Comparison of ENCODE assay signal across 10 mouse cellular contexts in genomic region chr16:77421001-77421400, GRCm38 (mm10).
A peak's percentile ranks its signal among the peaks of the same experiment; 100 is the strongest.
DNase-seq lines count a peak whose midpoint lies in the region; ATAC-seq lines count a peak whose summit lies in the region.
"Had no signal": no experiment of that assay in that cellular context is flagged by ENCODE, and none has a peak within 500 bp of the region (broad histone marks: within the 10 kb centered on the region; RNA-seq: fewer than 3 reads in every experiment).

No protein-coding gene starts in this region.

- no peak overlapping the region for H3K27ac ChIP-seq in liver, embryonic 16.5 days (ENCODE audit: low read length)
- no peak overlapping the region for H3K27ac ChIP-seq in liver, embryonic 11.5 days (ENCODE audit: low read depth, low read length)
- peak overlapping the region; percentile 98 for H3K27ac ChIP-seq in forebrain, embryonic 14.5 days (ENCODE audit: low read depth, low read length)
- H3K27ac ChIP-seq in limb, embryonic 13.5 days = peak overlapping the region; percentile 76; the same call in 1 of the 2 replicates
- H3K27ac ChIP-seq in neural tube, embryonic 15.5 days (replicated peaks) = peak overlapping the region; percentile 98
- H3K27ac ChIP-seq: lung, embryonic 15.5 days had no signal

- no peak for ATAC-seq in liver, embryonic 16.5 days (ENCODE audit: low read depth)
- ATAC-seq in liver, embryonic 11.5 days (replicated peaks; ENCODE audit: low FRiP score) = no peak
- ATAC-seq in forebrain, embryonic 14.5 days = no peak
- ATAC-seq in limb, embryonic 13.5 days (ENCODE audit: low FRiP score, low read depth) = no peak
- ATAC-seq in neural tube, embryonic 15.5 days (ENCODE audit: low FRiP score) = no peak
- ATAC-seq in inflammation-experienced regulatory T-cells, adult 6 months = no peak

- no peak overlapping the region for H3K4me3 ChIP-seq in liver, embryonic 16.5 days (ENCODE audit: low read depth, low read length)
- no peak overlapping the region for H3K4me3 ChIP-seq in liver, embryonic 11.5 days (ENCODE audit: low read depth, low read length)
- H3K4me3 ChIP-seq in forebrain, embryonic 14.5 days (ENCODE audit: low read depth, low read length) = peak overlapping the region; percentile 36
- peak overlapping the region; percentile 18 for H3K4me3 ChIP-seq in limb, embryonic 13.5 days
- peak overlapping the region; percentile 46 for H3K4me3 ChIP-seq in neural tube, embryonic 15.5 days (replicated peaks)
- H3K4me3 ChIP-seq: lung, embryonic 15.5 days had no signal

- no peak for DNase-seq in liver, embryonic 11.5 days (ENCODE audit: low spot score)
- no peak for DNase-seq in forebrain, embryonic 14.5 days (ENCODE audit: low spot score)
- no peak for DNase-seq in ovary, postnatal 10 days (ENCODE audit: low spot score)
- DNase-seq: adrenal gland, postnatal 25 days; thymus, postnatal 14 days had no signal

- 60% methylated on average over 6 of the region's 6 CpGs for WGBS in liver, embryonic 16.5 days (ENCODE audit: insufficient replicate concordance)
- 70% methylated on average over 6 of the region's 6 CpGs for WGBS in liver, embryonic 11.5 days
- 11% methylated on average over 6 of the region's 6 CpGs for WGBS in forebrain, embryonic 14.5 days
- 25% methylated on average over 6 of the region's 6 CpGs for WGBS in limb, embryonic 13.5 days
- WGBS in neural tube, embryonic 15.5 days = 9% methylated on average over 6 of the region's 6 CpGs

- H3K9ac ChIP-seq in liver, embryonic 16.5 days (ENCODE audit: low read depth, low read length) = no peak overlapping the region
- H3K9ac ChIP-seq in liver, embryonic 11.5 days (ENCODE audit: low read depth, low read length) = no peak overlapping the region
- H3K9ac ChIP-seq in forebrain, embryonic 14.5 days (ENCODE audit: low read length) = peak overlapping the region; percentile 79
- 0 out of 2 replicates have a peak overlapping the region, but pooled peaks have one; percentile 32 for H3K9ac ChIP-seq in limb, embryonic 13.5 days
- peak overlapping the region; percentile 74 for H3K9ac ChIP-seq in neural tube, embryonic 15.5 days (replicated peaks)
- H3K9ac ChIP-seq: lung, embryonic 15.5 days had no signal

- H3K4me1 ChIP-seq in liver, embryonic 16.5 days (ENCODE audit: control insufficient read depth, low read depth, low read length) = no peaks in the 10 kb centered on the region; the same call in 1 of the 2 replicates
- H3K4me1 ChIP-seq in liver, embryonic 11.5 days (replicated peaks; ENCODE audit: control insufficient read depth, insufficient read depth, low read length) = no peaks in the 10 kb centered on the region
- peaks cover 9% of the 10 kb centered on the region for H3K4me1 ChIP-seq in forebrain, embryonic 14.5 days (ENCODE audit: control insufficient read depth, insufficient read depth, low read length)
- peaks cover 45% of the 10 kb centered on the region for H3K4me1 ChIP-seq in limb, embryonic 13.5 days
- no peaks in the 10 kb centered on the region for H3K4me1 ChIP-seq in neural tube, embryonic 15.5 days
- H3K4me1 ChIP-seq: lung, embryonic 15.5 days had no signal

- no peaks in the 10 kb centered on the region for H3K36me3 ChIP-seq in liver, embryonic 16.5 days (ENCODE audit: control insufficient read depth, insufficient read depth)
- no peaks in the 10 kb centered on the region for H3K36me3 ChIP-seq in liver, embryonic 11.5 days (ENCODE audit: control insufficient read depth, insufficient read depth, low read length)
- H3K36me3 ChIP-seq in forebrain, embryonic 14.5 days (ENCODE audit: control insufficient read depth, insufficient read depth, low read length) = no peaks in the 10 kb centered on the region
- H3K36me3 ChIP-seq in limb, embryonic 13.5 days = no peaks in the 10 kb centered on the region
- H3K36me3 ChIP-seq in neural tube, embryonic 15.5 days = no peaks in the 10 kb centered on the region
- H3K36me3 ChIP-seq: lung, embryonic 15.5 days had no signal

- H3K4me2 ChIP-seq in liver, embryonic 16.5 days (ENCODE audit: low read depth, low read length) = peak overlapping the region; percentile 24; the same call in 1 of the 2 replicates
- no peak overlapping the region for H3K4me2 ChIP-seq in liver, embryonic 11.5 days
- peak overlapping the region; percentile 76 for H3K4me2 ChIP-seq in forebrain, embryonic 14.5 days (ENCODE audit: low read length)
- H3K4me2 ChIP-seq in limb, embryonic 13.5 days (replicated peaks) = peak overlapping the region; percentile 57
- H3K4me2 ChIP-seq in neural tube, embryonic 15.5 days = peak overlapping the region; percentile 61

- no peaks in the 10 kb centered on the region for H3K27me3 ChIP-seq in liver, embryonic 16.5 days (ENCODE audit: control insufficient read depth, insufficient read depth, low read depth, low read length)
- H3K27me3 ChIP-seq in liver, embryonic 11.5 days (replicated peaks; ENCODE audit: control insufficient read depth, insufficient read depth, low read length) = no peaks in the 10 kb centered on the region
- no peaks in the 10 kb centered on the region for H3K27me3 ChIP-seq in forebrain, embryonic 14.5 days (replicated peaks; ENCODE audit: control insufficient read depth, insufficient read depth, low read length)
- H3K27me3 ChIP-seq in limb, embryonic 13.5 days = no peaks in the 10 kb centered on the region
- H3K27me3 ChIP-seq in neural tube, embryonic 15.5 days (replicated peaks) = no peaks in the 10 kb centered on the region
- H3K27me3 ChIP-seq: lung, embryonic 15.5 days had no signal

- no peaks in the 10 kb centered on the region for H3K9me3 ChIP-seq in liver, embryonic 16.5 days (replicated peaks; ENCODE audit: control insufficient read depth, low read length)
- H3K9me3 ChIP-seq in liver, embryonic 11.5 days (ENCODE audit: control insufficient read depth, low read length) = no peaks in the 10 kb centered on the region
- no peaks in the 10 kb centered on the region for H3K9me3 ChIP-seq in forebrain, embryonic 14.5 days (replicated peaks; ENCODE audit: control insufficient read depth, low read length)
- no peaks in the 10 kb centered on the region for H3K9me3 ChIP-seq in limb, embryonic 13.5 days
- no peaks in the 10 kb centered on the region for H3K9me3 ChIP-seq in neural tube, embryonic 15.5 days (replicated peaks)
- H3K9me3 ChIP-seq: lung, embryonic 15.5 days had no signal

Comparison
In these comparisons a context has a peak if more than half of its experiments do, and no peak if none do; other contexts are left out.
1. H3K27ac ChIP-seq: peak in forebrain, embryonic 14.5 days (single experiment), limb, embryonic 13.5 days (single experiment) and neural tube, embryonic 15.5 days (single experiment); none in liver, embryonic 16.5 days (single experiment) and liver, embryonic 11.5 days (single experiment).
2. H3K4me3 ChIP-seq: peak in forebrain, embryonic 14.5 days (single experiment), limb, embryonic 13.5 days (single experiment) and neural tube, embryonic 15.5 days (single experiment); none in liver, embryonic 16.5 days (single experiment) and liver, embryonic 11.5 days (single experiment).
3. H3K9ac ChIP-seq: peak in forebrain, embryonic 14.5 days (single experiment), limb, embryonic 13.5 days (single experiment) and neural tube, embryonic 15.5 days (single experiment); none in liver, embryonic 16.5 days (single experiment) and liver, embryonic 11.5 days (single experiment).